Mouse (Mus musculus) C2C12 (cell line): ENCODE results near the gene Slc25a35. TPM values are rescaled to one million over a fixed set of nuclear protein-coding genes. Genes with fewer than 3 reads are reported as not detected.

Source experiments
- H3K27me3 ChIP-seq: one replicate; pipeline ENCODE4 v1.6.1; 2011; ENCODE audit not compliant: control insufficient read depth, insufficient read depth, insufficient read length
- H3K36me3 ChIP-seq: one replicate; pipeline ENCODE4 v1.6.1; 2011; ENCODE audit not compliant: control insufficient read depth, insufficient read depth
- H3K4me3 ChIP-seq: one replicate; pipeline ENCODE4 v1.5.1; 2011; ENCODE audit warnings: mild to moderate bottlenecking, control low read depth; ENCODE audit not compliant: poor library complexity, insufficient read depth, severe bottlenecking
- H3K79me2 ChIP-seq: one replicate; pipeline ENCODE4 v1.6.1; 2011; ENCODE audit not compliant: control insufficient read depth, insufficient read depth
- H3K79me3 ChIP-seq: one replicate; pipeline ENCODE4 v1.6.1; 2011; ENCODE audit warnings: low read depth, control low read depth
- H3ac ChIP-seq: one replicate; pipeline ENCODE3; 2011; ENCODE audit warnings: low read depth; ENCODE audit not compliant: control insufficient read depth, insufficient read length
- CEBPB ChIP-seq: IDR thresholded peaks from one replicate; pipeline ENCODE4 v1.6.1; 2011; ENCODE audit warnings: low read depth, mild to moderate bottlenecking, control low read depth, moderate library complexity
- CTCF ChIP-seq: IDR thresholded peaks from one replicate; pipeline ENCODE4 v1.5.1; 2011; ENCODE audit not compliant: control insufficient read depth, insufficient read depth, insufficient read length
- FOSL1 ChIP-seq: IDR thresholded peaks from one replicate; pipeline ENCODE4 v1.8.0; 2011; ENCODE audit warnings: mild to moderate bottlenecking, low read length; ENCODE audit not compliant: poor library complexity, insufficient read depth, severe bottlenecking
- MAX ChIP-seq: IDR thresholded peaks from one replicate; pipeline ENCODE4 v1.6.1; 2011; ENCODE audit warnings: mild to moderate bottlenecking, control low read depth
- MYOD1 ChIP-seq: IDR thresholded peaks from one replicate; pipeline ENCODE4 v1.6.1; 2011; ENCODE audit warnings: low read depth; ENCODE audit not compliant: control insufficient read depth, insufficient read length
- MYOG ChIP-seq: IDR thresholded peaks from one replicate; pipeline ENCODE4 v1.6.1; 2011; ENCODE audit not compliant: control insufficient read depth, insufficient read length; ENCODE audit errors: extremely low read depth
- USF1 ChIP-seq: IDR thresholded peaks from one replicate; pipeline ENCODE4 v1.6.1; 2011; ENCODE audit warnings: low read depth, mild to moderate bottlenecking, control low read depth, moderate library complexity
- polyA plus RNA-seq: library from polyadenylated mRNA; unstranded; fragments of >200 nt; fragmentation: generic; extraction: Trizol; gene quantifications from one replicate; pipeline ENCODE4 v1.2.1, GENCODE M21; 2012; ENCODE audit warnings: missing spikeins

Slc25a35 gene
- polyA plus RNA-seq, 1 experiment, result 0.88 TPM

- peak overlapping the region; percentile 12 for H3ac ChIP-seq
- no peaks in the 10 kb centered on the region for H3K36me3 ChIP-seq
- peak overlapping the region; percentile 15 for H3K4me3 ChIP-seq
- H3K79me2 ChIP-seq, result no peaks in the 10 kb centered on the region
- TF ChIP-seq CTCF (no peak), USF1 (peak; percentile 65)
- H3K79me3 ChIP-seq, result no peaks in the 10 kb centered on the region
- no peaks in the 10 kb centered on the region for H3K27me3 ChIP-seq
These were observed 28.3 kb upstream of the Slc25a35 start for GRCm38 (mm10) chr11:68939451-68940304.

- H3K79me3 ChIP-seq, result no peaks in the 10 kb centered on the region
- H3ac ChIP-seq, result peak overlapping the region; percentile 13
- H3K79me2 ChIP-seq, result no peaks in the 10 kb centered on the region
- TF ChIP-seq MAX (no peak), MYOG (no peak), CTCF (no peak), FOSL1 (no peak), MYOD1 (no peak), CEBPB (no peak), USF1 (no peak)
- no peaks in the 10 kb centered on the region for H3K36me3 ChIP-seq
- H3K27me3 ChIP-seq, result no peaks in the 10 kb centered on the region
- no peak overlapping the region for H3K4me3 ChIP-seq
These were observed 27.4 kb upstream of the Slc25a35 start for GRCm38 (mm10) chr11:68940516-68940915.

- H3K79me3 ChIP-seq, result no peaks in the 10 kb centered on the region
- H3K27me3 ChIP-seq, result no peaks in the 10 kb centered on the region
- no peak overlapping the region for H3K4me3 ChIP-seq
- no peaks in the 10 kb centered on the region for H3K36me3 ChIP-seq
- TF ChIP-seq FOSL1 (no peak), CEBPB (no peak), MYOG (no peak), CTCF (no peak)
- no peak overlapping the region for H3ac ChIP-seq
- H3K79me2 ChIP-seq, result no peaks in the 10 kb centered on the region
These were observed 25.2 kb upstream of the Slc25a35 start for GRCm38 (mm10) chr11:68942731-68943130.

- Histone ChIP-seq H3ac (no peak overlapping the region), H3K27me3 (no peaks in the 10 kb centered on the region), H3K79me2 (no peaks in the 10 kb centered on the region), H3K36me3 (no peaks in the 10 kb centered on the region), H3K79me3 (no peaks in the 10 kb centered on the region), H3K4me3 (no peak overlapping the region)
- TF ChIP-seq MYOG, result no peak
- no peak for TF ChIP-seq CTCF
- no peak for TF ChIP-seq FOSL1
- TF ChIP-seq USF1, result no peak
- TF ChIP-seq MAX, result no peak
- no peak for TF ChIP-seq MYOD1
- no peak for TF ChIP-seq CEBPB
These were observed 22.7 kb upstream of the Slc25a35 start for GRCm38 (mm10) chr11:68945245-68945644.

GRCm38 (mm10) chr11:68946001-68946400, 21.9 kb upstream of the Slc25a35 start:
- no peaks in the 10 kb centered on the region for H3K79me3 ChIP-seq
- H3K27me3 ChIP-seq, result no peaks in the 10 kb centered on the region
- no peak overlapping the region for H3ac ChIP-seq
- no peak overlapping the region for H3K4me3 ChIP-seq
- TF ChIP-seq CTCF, result no peak
- TF ChIP-seq FOSL1, result no peak
- TF ChIP-seq MYOD1, result no peak
- no peak for TF ChIP-seq USF1
- TF ChIP-seq MYOG, result no peak
- H3K36me3 ChIP-seq, result no peaks in the 10 kb centered on the region
- no peaks in the 10 kb centered on the region for H3K79me2 ChIP-seq

DNA sequence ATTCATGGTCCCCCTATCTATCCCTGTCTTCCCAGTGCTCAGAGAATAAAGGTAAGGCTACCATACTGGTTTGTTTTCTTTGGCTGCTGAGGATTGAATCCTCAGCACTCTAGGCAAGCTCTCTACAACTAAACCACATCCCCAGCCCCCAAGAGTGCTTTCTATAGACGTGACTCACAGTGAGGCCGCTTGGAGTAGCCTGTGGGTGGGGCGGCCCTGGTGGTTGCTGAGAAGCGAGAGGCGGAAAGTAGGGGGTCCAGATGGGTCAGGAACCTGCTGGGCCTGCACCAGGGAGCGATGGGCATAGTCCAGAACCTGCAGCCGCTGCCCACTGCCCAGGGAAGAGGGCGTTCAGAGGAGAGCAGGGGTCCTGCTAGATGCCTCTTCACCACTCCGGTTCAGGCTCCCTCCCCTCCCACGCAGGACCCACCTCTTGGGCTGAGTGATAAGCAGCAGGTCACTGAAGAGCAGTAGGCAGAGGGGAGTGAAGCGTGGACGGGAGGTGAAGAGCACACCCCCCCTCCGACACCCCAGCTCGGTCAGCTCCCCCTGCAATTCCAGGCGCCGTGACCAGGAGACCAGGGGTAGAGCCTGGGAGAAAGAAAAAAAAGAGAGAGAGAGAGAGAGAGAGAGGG, 21.0 kb upstream of the Slc25a35 start:
- no peak overlapping the region for H3K4me3 ChIP-seq
- H3K79me2 ChIP-seq, result no peaks in the 10 kb centered on the region
- H3ac ChIP-seq, result peak overlapping the region; percentile 70
- TF ChIP-seq CEBPB (no peak), FOSL1 (peak; percentile 14)
- H3K79me3 ChIP-seq, result no peaks in the 10 kb centered on the region
- no peaks in the 10 kb centered on the region for H3K36me3 ChIP-seq
- no peaks in the 10 kb centered on the region for H3K27me3 ChIP-seq
